Mouse (Mus musculus): ENCODE results near the gene Vmn1r191. TPM values are rescaled to one million over a fixed set of nuclear protein-coding genes. Genes with fewer than 3 reads are reported as not detected.
"Not testable (repeated sequence)": the region's sequence is repeated elsewhere in the genome, so short reads cannot be mapped to it uniquely, and the experiment has no call there.

The Vmn1r191 gene
- total RNA-seq (2012; rRNA removed) = not detected in 2 replicates

DNA sequence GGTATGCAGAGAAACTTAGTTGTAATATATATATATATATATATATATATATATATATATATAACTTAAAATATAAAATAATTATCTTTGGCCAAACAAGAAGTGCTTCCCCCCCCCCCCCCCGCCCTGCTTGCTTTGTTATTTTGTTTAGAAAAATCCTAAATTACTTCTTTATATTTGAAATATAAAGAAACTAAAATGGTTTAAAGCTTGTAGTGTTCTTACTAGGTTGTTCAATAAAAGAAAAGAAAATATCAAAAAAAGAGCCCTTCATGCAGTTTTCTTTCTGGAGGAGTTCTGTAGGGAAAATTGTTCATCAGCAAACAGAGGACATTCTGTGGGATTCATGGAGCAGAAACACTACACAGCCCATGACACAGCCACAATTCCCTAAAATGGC is at the start of gene Vmn1r191:
TSS of gene Vmn1r191 (minus strand) at position 101 of the 400 bp plus-strand sequence.
- H3K4me1 ChIP-seq (ENCODE audit: control insufficient read depth in 2 of 2, insufficient read depth in 2 of 2, low read length in 2 of 2, poor library complexity in 1 of 2) = no peaks in the 10 kb centered on the region
- H3K4me3 ChIP-seq (ENCODE audit: insufficient read depth in 1 of 2, low read depth in 1 of 2, low read length in 2 of 2, poor library complexity in 1 of 2, severe bottlenecking in 1 of 2) = no peak within 1 kb of the TSS
- no peak within 1 kb of the TSS for H3K9ac ChIP-seq (ENCODE audit: insufficient read depth, low read depth, low read length, poor library complexity, severe bottlenecking)
- no peaks in the 10 kb centered on the region for H3K36me3 ChIP-seq (ENCODE audit: control insufficient read depth, insufficient read depth, low read length, poor library complexity, severe bottlenecking)
- H3K9me3 ChIP-seq (ENCODE audit: control insufficient read depth, insufficient read depth, low read depth, low read length) = no peaks in the 10 kb centered on the region
- in situ Hi-C loops (cut with MboI; ENCODE audit: low sequenced_read_pairs in 2 of 2, unreplicated experiment in 2 of 2) = no loop called here
- TF ChIP-seq ZC3H11A (IDR thresholded peaks at IDR 0.05; ENCODE audit: borderline replicate concordance, low read depth, low read length) (no peak), CHD2 (IDR thresholded peaks at IDR 0.05; ENCODE audit: low read depth, low read length) (no peak), MAFK (IDR thresholded peaks at IDR 0.05; ENCODE audit: insufficient read depth, low read depth, low read length) (no peak), ZNF384 (IDR thresholded peaks at IDR 0.05; ENCODE audit: low read depth, low read length) (no peak), HCFC1 (IDR thresholded peaks at IDR 0.05; ENCODE audit: borderline replicate concordance, insufficient read depth, low read length) (no peak)
- DNase-seq (ENCODE audit: low read depth, low spot score) = no peak
- no peak within 1 kb of the TSS for H3K27ac ChIP-seq (ENCODE audit: insufficient read depth, low read depth, low read length, poor library complexity, severe bottlenecking)

- in situ Hi-C loops (cut with MboI; ENCODE audit: low sequenced_read_pairs in 2 of 2, unreplicated experiment in 2 of 2) = not testable (repeated sequence)
These were observed 39.3 kb upstream of the Vmn1r191 start, which contains the start of gene Vmn1r193 for GRCm38 (mm10) chr13:22223060-22223459. Gene Vmn1r193 (minus strand): TSS chr13:22223160.

DNA sequence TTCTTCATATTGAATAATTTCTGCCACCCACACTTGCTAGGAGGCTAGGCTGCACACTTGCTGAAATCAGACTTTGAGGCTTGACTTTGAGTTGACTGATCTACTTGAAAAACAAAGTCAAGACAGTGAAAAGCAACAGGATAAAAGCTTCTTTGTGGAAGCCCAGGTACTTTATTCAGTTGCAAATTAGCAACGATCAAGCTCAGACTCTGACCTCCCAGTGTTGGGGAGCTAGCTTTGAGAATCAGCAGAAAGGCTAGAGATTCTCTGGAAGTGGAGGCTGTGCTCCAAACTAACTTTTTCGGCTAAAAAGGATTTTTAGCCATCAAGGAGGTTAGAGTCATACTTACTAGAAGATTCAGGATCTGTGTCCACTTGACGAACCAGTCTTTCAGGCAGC is 9.0 kb upstream of the Vmn1r191 start:
- H3K27ac ChIP-seq (ENCODE audit: insufficient read depth, low read depth, low read length, poor library complexity, severe bottlenecking); H3K36me3 ChIP-seq (ENCODE audit: control insufficient read depth, insufficient read depth, low read length, poor library complexity, severe bottlenecking); H3K9ac ChIP-seq (ENCODE audit: insufficient read depth, low read depth, low read length, poor library complexity, severe bottlenecking); in situ Hi-C loops (cut with MboI; ENCODE audit: low sequenced_read_pairs in 2 of 2, unreplicated experiment in 2 of 2); H3K9me3 ChIP-seq (ENCODE audit: control insufficient read depth, insufficient read depth, low read depth, low read length); DNase-seq (ENCODE audit: low read depth, low spot score); H3K4me3 ChIP-seq (ENCODE audit: insufficient read depth in 1 of 2, low read depth in 1 of 2, low read length in 2 of 2, poor library complexity in 1 of 2, severe bottlenecking in 1 of 2); H3K4me1 ChIP-seq (ENCODE audit: control insufficient read depth in 2 of 2, insufficient read depth in 2 of 2, low read length in 2 of 2, poor library complexity in 1 of 2): not testable (repeated sequence)

More at GRCm38 (mm10) chr13:22223060-22223459, 39.3 kb upstream of the Vmn1r191 start, which contains the start of gene Vmn1r193:
- not testable (repeated sequence) for H3K9ac ChIP-seq (ENCODE audit: insufficient read depth, low read depth, low read length, poor library complexity, severe bottlenecking); H3K36me3 ChIP-seq (ENCODE audit: control insufficient read depth, insufficient read depth, low read length, poor library complexity, severe bottlenecking); H3K4me3 ChIP-seq (ENCODE audit: insufficient read depth in 1 of 2, low read depth in 1 of 2, low read length in 2 of 2, poor library complexity in 1 of 2, severe bottlenecking in 1 of 2); H3K4me1 ChIP-seq (ENCODE audit: control insufficient read depth in 2 of 2, insufficient read depth in 2 of 2, low read length in 2 of 2, poor library complexity in 1 of 2); DNase-seq (ENCODE audit: low read depth, low spot score); H3K27ac ChIP-seq (ENCODE audit: insufficient read depth, low read depth, low read length, poor library complexity, severe bottlenecking); H3K9me3 ChIP-seq (ENCODE audit: control insufficient read depth, insufficient read depth, low read depth, low read length)

DNA sequence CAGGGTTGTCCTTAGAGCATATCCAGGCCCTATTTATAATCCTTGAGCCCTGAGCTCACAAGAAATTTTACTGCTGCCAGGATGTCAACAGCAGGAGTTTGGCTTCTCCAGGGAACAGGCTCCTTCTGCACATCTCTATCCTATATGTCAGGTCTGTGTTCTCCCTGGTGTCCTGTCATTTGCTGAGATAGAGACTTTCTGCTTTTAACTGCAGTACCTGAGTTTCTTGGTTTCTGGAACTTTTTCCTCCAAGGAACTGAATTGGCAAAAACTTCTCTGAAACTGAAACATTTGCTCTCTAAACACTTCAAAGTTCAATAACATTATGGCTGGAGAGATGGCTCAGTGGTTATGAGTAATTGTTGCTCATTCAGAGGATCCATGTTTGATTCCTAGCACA is 7.3 kb upstream of the Vmn1r191 start, which contains the start of gene Vmn1r192:
TSS of gene Vmn1r192 (minus strand) at position 101 of the 400 bp plus-strand sequence.
- Histone ChIP-seq H3K4me1 (ENCODE audit: control insufficient read depth in 2 of 2, insufficient read depth in 2 of 2, low read length in 2 of 2, poor library complexity in 1 of 2) (no peaks in the 10 kb centered on the region), H3K4me3 (ENCODE audit: insufficient read depth in 1 of 2, low read depth in 1 of 2, low read length in 2 of 2, poor library complexity in 1 of 2, severe bottlenecking in 1 of 2) (no peak within 1 kb of the TSS), H3K36me3 (ENCODE audit: control insufficient read depth, insufficient read depth, low read length, poor library complexity, severe bottlenecking) (no peaks in the 10 kb centered on the region), H3K9me3 (ENCODE audit: control insufficient read depth, insufficient read depth, low read depth, low read length) (no peaks in the 10 kb centered on the region), H3K27ac (ENCODE audit: insufficient read depth, low read depth, low read length, poor library complexity, severe bottlenecking) (no peak within 1 kb of the TSS), H3K9ac (ENCODE audit: insufficient read depth, low read depth, low read length, poor library complexity, severe bottlenecking) (no peak within 1 kb of the TSS)
- in situ Hi-C loops (cut with MboI; ENCODE audit: low sequenced_read_pairs in 2 of 2, unreplicated experiment in 2 of 2) = no loop called here
- DNase-seq (ENCODE audit: low read depth, low spot score) = no peak
- TF ChIP-seq HCFC1 (IDR thresholded peaks at IDR 0.05; ENCODE audit: borderline replicate concordance, insufficient read depth, low read length) = no peak

DNA sequence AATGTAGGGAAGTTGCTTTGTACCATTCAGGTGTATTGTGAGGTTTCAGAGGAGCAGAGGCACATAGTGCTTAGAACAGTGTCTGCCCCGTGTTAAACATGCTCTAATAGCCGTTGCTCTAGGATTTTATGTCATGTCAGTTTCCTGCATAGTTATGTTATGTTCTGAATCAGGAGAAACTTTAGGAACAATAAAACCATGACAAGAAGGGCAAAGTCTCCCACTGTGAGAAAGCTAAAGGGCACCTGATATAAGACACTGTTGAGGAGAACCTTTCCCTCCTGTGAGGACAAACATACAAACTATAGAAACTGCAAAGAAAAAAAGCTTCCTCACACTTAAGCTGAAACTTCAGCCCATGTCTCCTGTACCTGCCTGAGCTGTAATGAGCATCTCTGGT is 6.6 kb upstream of the Vmn1r191 start:
- no peaks in the 10 kb centered on the region for H3K4me1 ChIP-seq (ENCODE audit: control insufficient read depth in 2 of 2, insufficient read depth in 2 of 2, low read length in 2 of 2, poor library complexity in 1 of 2)
- H3K9me3 ChIP-seq (ENCODE audit: control insufficient read depth, insufficient read depth, low read depth, low read length) = no peaks in the 10 kb centered on the region
- in situ Hi-C loops (cut with MboI; ENCODE audit: low sequenced_read_pairs in 2 of 2, unreplicated experiment in 2 of 2) = no loop called here
- TF ChIP-seq HCFC1 (IDR thresholded peaks at IDR 0.05; ENCODE audit: borderline replicate concordance, insufficient read depth, low read length) (no peak), CHD2 (IDR thresholded peaks at IDR 0.05; ENCODE audit: low read depth, low read length) (no peak), MAFK (IDR thresholded peaks at IDR 0.05; ENCODE audit: insufficient read depth, low read depth, low read length) (no peak), ZC3H11A (IDR thresholded peaks at IDR 0.05; ENCODE audit: borderline replicate concordance, low read depth, low read length) (no peak), ZNF384 (IDR thresholded peaks at IDR 0.05; ENCODE audit: low read depth, low read length) (no peak)
- no peak overlapping the region for H3K9ac ChIP-seq (ENCODE audit: insufficient read depth, low read depth, low read length, poor library complexity, severe bottlenecking)
- H3K27ac ChIP-seq (ENCODE audit: insufficient read depth, low read depth, low read length, poor library complexity, severe bottlenecking) = no peak overlapping the region
- H3K36me3 ChIP-seq (ENCODE audit: control insufficient read depth, insufficient read depth, low read length, poor library complexity, severe bottlenecking) = no peaks in the 10 kb centered on the region
- no peak overlapping the region for H3K4me3 ChIP-seq (ENCODE audit: insufficient read depth in 1 of 2, low read depth in 1 of 2, low read length in 2 of 2, poor library complexity in 1 of 2, severe bottlenecking in 1 of 2)
- DNase-seq (ENCODE audit: low read depth, low spot score) = no peak
